Mouse (Mus musculus) liver, embryonic 14.5 days (tissue): ENCODE measurements at regions not wholly inside any gene's neighbourhood (a gene's known extent, or its start where the extent isn't known, plus 50 kb on each side); places are given as distances from the start of the nearest gene placed in this dataset.

ENCODE experiments used
- CTCF ChIP-seq: IDR thresholded peaks from 2 replicates; pipeline ENCODE4 v1.5.1; 2016; ENCODE audit warnings: antibody characterized with exemption, low read depth, control low read depth
- EP300 ChIP-seq: IDR thresholded peaks from 2 replicates; pipeline ENCODE4 v1.6.1; 2016; ENCODE audit warnings: antibody characterized with exemption, low read depth

DNA sequence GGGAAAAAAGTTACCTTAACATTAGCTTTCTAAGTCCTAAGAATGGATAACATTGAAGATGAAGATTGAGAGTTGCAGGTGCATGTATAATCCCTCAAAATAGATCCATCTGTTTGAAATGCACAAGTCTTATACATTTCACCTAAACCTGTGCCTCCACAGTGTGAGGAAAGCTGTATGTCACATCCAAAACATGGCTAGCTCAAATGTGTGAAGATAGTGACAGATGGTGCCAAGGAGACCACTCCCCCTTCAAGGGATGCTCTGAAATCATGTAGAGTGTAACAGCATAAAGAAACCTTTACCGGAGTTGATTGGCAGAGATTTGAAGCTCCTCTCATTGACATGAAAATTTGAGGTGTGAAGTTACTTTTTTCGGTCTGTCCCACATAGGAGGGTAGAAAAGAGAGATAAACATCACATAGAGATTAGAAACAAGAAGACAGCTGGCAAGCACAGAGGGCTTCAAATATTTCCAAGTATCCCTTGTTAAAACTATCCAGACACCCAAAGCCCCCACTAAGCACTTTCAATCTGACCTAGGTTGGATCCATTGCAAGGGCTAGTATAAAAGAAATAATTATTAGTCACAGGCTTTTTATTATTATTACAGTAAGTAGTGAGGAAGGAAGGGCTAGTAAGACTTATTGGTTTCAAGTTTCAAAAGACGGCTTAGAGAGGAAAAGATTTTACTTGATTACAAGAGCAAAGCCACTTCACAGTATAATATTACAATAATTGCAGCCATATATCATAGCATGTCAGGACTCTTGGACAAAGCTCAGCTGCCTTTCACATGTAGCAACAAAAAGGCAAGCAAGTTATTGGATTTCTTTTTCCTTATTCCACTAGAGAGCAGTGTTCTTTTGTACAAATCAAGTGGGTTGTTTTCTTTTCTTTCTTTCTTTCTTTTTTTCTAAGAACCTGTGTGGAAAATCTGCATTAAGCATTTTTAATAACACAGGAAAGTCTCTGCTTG, 372.3 kb upstream of the Megf9 start:
- TF ChIP-seq CTCF (no peak), EP300 (no peak)
